Comparison of ENCODE assay signal across 15 mouse cellular contexts in the genomic region with DNA sequence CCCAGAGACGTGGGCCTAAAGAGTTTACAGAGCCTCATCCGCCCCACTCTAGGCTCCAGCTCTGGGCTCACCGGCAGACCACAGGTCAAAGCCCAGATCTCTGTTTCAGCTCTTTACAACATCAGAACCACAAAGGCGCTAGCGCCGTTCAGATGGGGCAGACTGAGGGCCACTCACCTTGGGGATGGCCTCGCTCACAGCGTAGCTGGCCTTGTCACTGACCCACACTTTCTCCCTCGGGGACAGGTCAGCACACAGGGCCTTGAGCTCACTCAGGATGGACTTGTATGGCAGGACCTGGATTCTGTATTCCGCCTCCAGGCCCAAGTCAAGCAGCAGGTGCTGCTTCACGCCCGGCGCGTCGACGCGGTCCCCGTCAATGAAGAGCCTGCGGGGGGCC.
"Had no signal": no experiment of that assay in that cellular context is flagged by ENCODE, and none has a peak within 500 bp of the region (broad histone marks: within the 10 kb centered on the region; RNA-seq: fewer than 3 reads in every experiment).

No protein-coding gene starts in this region.

- DNase-seq: heart, postnatal 10 days; heart, postnatal 14 days; heart, postnatal 36 days; heart, postnatal 4 days; kidney, adult 11 months; kidney, adult 18-20 months; kidney, adult 2 months; kidney, adult 8-10 months; kidney, adult 9 months; kidney, postnatal 10 days; kidney, postnatal 14 days; kidney, postnatal 36 days; kidney, postnatal 4 days; layer of hippocampus, adult 9-11 months; layer of hippocampus, postnatal 36 days had no signal
